Comparison of ENCODE assay signal across 8 mouse cellular contexts in the genomic region with DNA sequence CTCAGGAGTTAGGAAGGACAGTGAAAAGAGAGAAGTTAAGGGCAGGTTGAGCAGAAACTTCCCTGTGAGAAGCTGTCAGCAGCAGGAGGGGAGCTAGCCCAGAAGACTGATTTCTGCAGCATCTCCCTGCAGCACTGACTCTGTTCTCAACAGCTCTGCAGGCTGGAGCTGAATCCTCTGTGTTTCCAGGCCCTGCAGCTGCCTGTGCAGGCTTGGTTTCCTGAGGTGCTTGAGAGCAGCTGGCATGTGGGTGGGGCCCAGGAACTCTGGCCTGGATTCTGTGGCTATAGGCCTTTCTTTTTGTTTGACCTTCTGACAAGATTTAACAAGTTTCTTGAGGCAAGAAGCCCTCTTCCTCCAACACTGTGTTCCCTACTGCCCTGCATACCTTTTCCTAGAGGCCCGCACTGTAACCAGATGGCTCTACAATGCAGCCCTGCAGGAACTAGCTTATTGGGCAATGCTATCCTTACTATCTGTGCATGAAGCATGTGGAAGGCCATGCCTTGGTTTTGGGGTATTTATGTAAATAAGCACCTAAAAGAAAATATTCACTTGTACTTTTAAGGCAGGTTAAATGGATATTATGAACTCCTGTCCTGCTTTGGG. TPM values are rescaled to one million over a fixed set of nuclear protein-coding genes. Genes with fewer than 3 reads are reported as not detected.
DNase-seq lines count a peak whose midpoint lies in the region; ATAC-seq lines count a peak whose summit lies in the region.

No protein-coding gene starts in this region.

- DNase-seq in frontal cortex, postnatal 25 days (ENCODE audit: low spot score in 2 of 2) = no peak
- DNase-seq in MN1 (ENCODE audit: low spot score) = peak; percentile 52
- DNase-seq in layer of hippocampus, adult 8-10 months (ENCODE audit: low spot score in 2 of 2) = no peak
- DNase-seq in right cerebral cortex, postnatal 14 days = no peak

- H3K4me2 ChIP-seq in forebrain, embryonic 15.5 days (replicated peaks) = no peak overlapping the region
- no peak overlapping the region for H3K4me2 ChIP-seq in limb, embryonic 15.5 days
- H3K4me2 ChIP-seq in stomach, embryonic 14.5 days (replicated peaks; ENCODE audit: low read depth, low read length) = no peak overlapping the region

- H3K4me3 ChIP-seq in forebrain, embryonic 15.5 days = no peak overlapping the region
- H3K4me3 ChIP-seq in limb, embryonic 15.5 days = no peak overlapping the region
- no peak overlapping the region for H3K4me3 ChIP-seq in stomach, embryonic 14.5 days (ENCODE audit: low read depth, low read length)

- no peak overlapping the region for H3K27ac ChIP-seq in forebrain, embryonic 15.5 days (replicated peaks)
- peak overlapping the region; percentile 72 for H3K27ac ChIP-seq in limb, embryonic 15.5 days
- peak overlapping the region; percentile 35; the same call in 1 of the 2 replicates for H3K27ac ChIP-seq in stomach, embryonic 14.5 days (ENCODE audit: low read length)

- no peaks in the 10 kb centered on the region for H3K27me3 ChIP-seq in forebrain, embryonic 15.5 days
- H3K27me3 ChIP-seq in limb, embryonic 15.5 days = no peaks in the 10 kb centered on the region
- no peaks in the 10 kb centered on the region for H3K27me3 ChIP-seq in stomach, embryonic 14.5 days (ENCODE audit: control insufficient read depth, insufficient read depth, low read length)

- H3K9ac ChIP-seq in forebrain, embryonic 15.5 days (replicated peaks) = no peak overlapping the region
- no peak overlapping the region for H3K9ac ChIP-seq in limb, embryonic 15.5 days
- H3K9ac ChIP-seq in stomach, embryonic 14.5 days (replicated peaks; ENCODE audit: low read depth, low read length) = no peak overlapping the region; the same call in 1 of the 2 replicates

- H3K9me3 ChIP-seq in forebrain, embryonic 15.5 days = no peaks in the 10 kb centered on the region
- no peaks in the 10 kb centered on the region for H3K9me3 ChIP-seq in limb, embryonic 15.5 days
- H3K9me3 ChIP-seq in stomach, embryonic 14.5 days (ENCODE audit: control insufficient read depth, low read depth, low read length) = no peaks in the 10 kb centered on the region

- peak; percentile 80 for ATAC-seq in frontal cortex, adult (ENCODE audit: low TSS enrichment)
- ATAC-seq in forebrain, embryonic 15.5 days (replicated peaks) = peak; percentile 54; the same call in 1 of the 2 replicates
- no peak for ATAC-seq in limb, embryonic 15.5 days (ENCODE audit: insufficient number of reproducible peaks, low FRiP score, low TSS enrichment, low read depth)
- ATAC-seq in stomach, embryonic 14.5 days (ENCODE audit: insufficient number of reproducible peaks, insufficient read depth, low FRiP score, low read depth) = peak; percentile 77

- 65% methylated on average over 1 of the region's 1 CpGs for WGBS in forebrain, embryonic 15.5 days
- WGBS in limb, embryonic 15.5 days = 55% methylated on average over 1 of the region's 1 CpGs
- 42% methylated on average over 1 of the region's 1 CpGs for WGBS in stomach, embryonic 14.5 days

- H3K36me3 ChIP-seq in forebrain, embryonic 15.5 days = no peaks in the 10 kb centered on the region
- no peaks in the 10 kb centered on the region for H3K36me3 ChIP-seq in limb, embryonic 15.5 days
- H3K36me3 ChIP-seq in stomach, embryonic 14.5 days (ENCODE audit: control insufficient read depth, insufficient read depth, low read length) = no peaks in the 10 kb centered on the region

- no peaks in the 10 kb centered on the region for H3K4me1 ChIP-seq in forebrain, embryonic 15.5 days
- peaks cover 5% of the 10 kb centered on the region for H3K4me1 ChIP-seq in limb, embryonic 15.5 days
- peaks cover 6% of the 10 kb centered on the region; the same call in 1 of the 2 replicates for H3K4me1 ChIP-seq in stomach, embryonic 14.5 days (ENCODE audit: control insufficient read depth, insufficient read depth, low read length)

RNA-seq across cellular contexts. Expression of a gene that starts 53.1 kb away (rescaled TPM):
- 12.5 and 13.0 TPM in 2 replicates for polyA plus RNA-seq in forebrain, embryonic 15.5 days (2015; fragmentation: Nextera tagmentation; extraction: Ambion mirVana)
- polyA plus RNA-seq in limb, embryonic 15.5 days (2015; fragmentation: Nextera tagmentation; extraction: Ambion mirVana) = 5.9 and 6.5 TPM in 2 replicates
- 9.9 and 10.4 TPM in 2 replicates for polyA plus RNA-seq in stomach, embryonic 14.5 days (2014; fragmentation: Nextera tagmentation; extraction: Ambion mirVana)
- 10 to 100 TPM; 61.2 to 68.2 (median 64.0) TPM for total RNA-seq in layer of hippocampus, adult 8-10 months (2022)
